Mouse (Mus musculus) gastrocnemius, adult 2 months (tissue): ENCODE measurements around the gene Smpd1. TPM values are rescaled to one million over a fixed set of nuclear protein-coding genes. Genes with fewer than 3 reads are reported as not detected.
A peak's percentile ranks its signal among the peaks of the same experiment; 100 is the strongest.

Source experiments
- DNase-seq: peaks from one replicate; pipeline ENCODE4 v3.0.0; 2022
- H3K27ac ChIP-seq: fragments of 200-600 bp; 2 replicates; pipeline ENCODE4 v1.8.1; 2022; ENCODE audit warnings: mild to moderate bottlenecking
- H3K4me3 ChIP-seq: fragments of 200-600 bp; 2 replicates; pipeline ENCODE4 v1.8.1; 2022; ENCODE audit warnings: mild to moderate bottlenecking, moderate library complexity
- CTCF ChIP-seq: fragments of 200-600 bp; IDR thresholded peaks from 2 replicates; pipeline ENCODE4 v1.8.1; 2022; ENCODE audit warnings: antibody characterized with exemption, mild to moderate bottlenecking, moderate library complexity
- intact Hi-C: fragments of 180-260 bp; cut with DNase I; formaldehyde crosslinking; loops from one replicate; pipeline ENCODE4 v1.15.1; 2025
- total RNA-seq, 2 experiments: library from RNA; stranded (reverse); gene quantifications; 2 replicates each; pipeline ENCODE4 v1.2.3; 2021

Smpd1 gene
- total RNA-seq, 2 experiments from 2014 or later = 53.4 to 56.8 TPM

DNA sequence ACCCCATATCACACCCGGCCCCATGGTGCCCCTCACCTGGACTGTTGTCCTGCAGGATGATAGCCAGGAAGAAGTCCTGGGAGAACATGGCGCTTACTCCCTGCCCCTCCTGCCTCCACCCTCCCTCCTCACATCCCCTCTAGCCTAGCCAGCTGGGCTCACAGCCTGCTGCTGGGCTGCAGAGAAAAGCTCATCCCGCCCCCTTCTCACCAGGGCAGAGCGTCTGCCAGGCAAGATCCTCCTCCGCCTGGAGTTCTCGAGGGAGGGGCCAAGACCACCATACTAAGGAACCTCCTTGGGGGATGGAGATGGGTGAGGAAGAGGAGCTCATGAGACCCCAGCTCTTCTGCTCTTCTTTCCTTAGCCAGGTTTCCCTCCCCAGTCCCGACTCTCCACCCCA lies 14.4 kb downstream of the Smpd1 start:
- TF ChIP-seq CTCF = no peak
- intact Hi-C loops = no loop called here
- DNase-seq = no peak
- H3K4me3 ChIP-seq = no peak overlapping the region
- H3K27ac ChIP-seq = no peak overlapping the region

GRCm38 (mm10) chr7:105568988-105569471 lies 14.9 kb downstream of the Smpd1 start:
- DNase-seq = no peak
- intact Hi-C loops = no loop called here
- H3K4me3 ChIP-seq = no peak overlapping the region

GRCm38 (mm10) chr7:105569512-105570496 lies 15.6 kb downstream of the Smpd1 start:
- no peak for TF ChIP-seq CTCF
- no peak overlapping the region for H3K27ac ChIP-seq
- intact Hi-C loops = no loop called here
- H3K4me3 ChIP-seq = no peak overlapping the region
- DNase-seq = no peak

More at GRCm38 (mm10) chr7:105568988-105569471, 14.9 kb downstream of the Smpd1 start:
- H3K27ac ChIP-seq = no peak overlapping the region
- TF ChIP-seq CTCF = no peak

DNA sequence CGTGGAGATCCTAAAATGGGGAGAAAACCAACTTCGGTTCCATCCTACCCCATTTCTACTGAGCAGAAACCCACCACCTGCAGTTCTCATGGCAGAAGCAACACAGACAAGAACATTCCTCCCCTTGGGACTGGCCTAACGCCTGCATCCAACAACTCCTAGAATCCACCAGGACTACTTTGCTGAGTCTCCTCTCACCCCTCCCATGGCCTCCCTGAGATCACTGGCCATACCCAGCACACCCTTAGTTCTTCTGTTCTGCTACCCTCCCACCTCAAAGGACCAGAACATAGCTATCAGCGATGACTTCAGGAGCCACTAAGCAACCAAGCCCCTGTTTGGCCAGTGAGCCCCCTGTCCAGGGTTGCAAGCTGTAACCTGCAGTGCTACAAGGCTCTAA lies 16.6 kb downstream of the Smpd1 start:
- H3K27ac ChIP-seq = no peak overlapping the region
- intact Hi-C loops = no loop called here
- no peak overlapping the region for H3K4me3 ChIP-seq
- no peak for DNase-seq
- no peak for TF ChIP-seq CTCF

- no peak for TF ChIP-seq CTCF
- DNase-seq = no peak
- intact Hi-C loops = no loop called here
- H3K4me3 ChIP-seq = no peak overlapping the region
- no peak overlapping the region for H3K27ac ChIP-seq
These were observed 18.8 kb downstream of the Smpd1 start for GRCm38 (mm10) chr7:105572949-105573348.

DNA sequence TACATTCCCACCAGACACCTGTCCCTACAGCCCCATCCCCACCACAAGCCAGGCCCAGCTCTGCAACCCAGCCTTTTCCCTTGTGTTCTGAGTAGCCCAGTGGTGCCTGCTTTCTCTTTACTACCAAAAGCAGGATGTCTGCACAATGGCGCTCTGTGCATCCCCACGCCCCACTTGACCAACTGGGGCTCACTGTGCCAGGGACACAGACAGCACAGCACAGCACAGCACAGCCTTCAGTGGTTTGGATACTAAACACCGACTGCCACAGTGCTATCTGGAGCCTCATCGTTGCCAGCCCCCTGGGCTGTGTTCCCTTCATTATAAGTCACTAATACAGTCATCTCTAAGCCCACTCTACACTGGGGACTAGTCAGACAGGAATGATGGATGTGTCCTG lies 20.4 kb downstream of the Smpd1 start:
- no peak for TF ChIP-seq CTCF
- no peak overlapping the region for H3K4me3 ChIP-seq
- intact Hi-C loops = no loop called here
- H3K27ac ChIP-seq = no peak overlapping the region
- DNase-seq = no peak

DNA sequence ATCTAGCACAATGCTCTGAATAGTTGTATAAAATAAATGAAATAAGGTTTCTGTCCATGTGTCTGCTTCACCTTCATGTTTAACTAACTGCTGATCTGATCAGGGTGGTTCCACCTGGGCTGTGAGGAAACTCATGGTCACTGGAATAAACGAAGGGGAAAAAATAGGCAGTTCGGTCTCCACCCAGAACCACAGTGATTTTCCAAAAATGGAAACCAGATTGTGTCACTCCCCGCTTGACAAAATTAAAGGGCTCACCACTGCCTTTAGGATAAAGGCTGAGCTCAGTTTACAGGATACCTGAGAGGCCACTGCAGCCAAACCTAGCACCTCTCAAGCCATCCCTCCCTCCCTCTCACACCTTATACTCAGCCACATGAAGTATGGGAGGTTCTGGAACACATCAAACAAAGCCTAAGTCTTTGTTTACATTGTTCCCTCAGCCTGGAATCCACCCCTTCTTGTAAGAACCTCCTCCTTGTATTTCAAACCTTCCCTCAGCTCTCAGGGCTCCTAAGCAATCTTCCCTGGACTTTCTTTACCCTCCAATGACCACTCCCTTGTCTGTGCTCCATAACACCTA lies 22.1 kb downstream of the Smpd1 start:
- TF ChIP-seq CTCF = no peak
- no peak overlapping the region for H3K4me3 ChIP-seq
- H3K27ac ChIP-seq = no peak overlapping the region
- intact Hi-C loops = no loop called here
- DNase-seq = no peak

- intact Hi-C loops = no loop called here
- no peak for TF ChIP-seq CTCF
- Histone ChIP-seq H3K4me3 (no peak overlapping the region), H3K27ac (no peak overlapping the region)
- no peak for DNase-seq
These were observed 23.3 kb downstream of the Smpd1 start for GRCm38 (mm10) chr7:105577377-105577871.

DNA sequence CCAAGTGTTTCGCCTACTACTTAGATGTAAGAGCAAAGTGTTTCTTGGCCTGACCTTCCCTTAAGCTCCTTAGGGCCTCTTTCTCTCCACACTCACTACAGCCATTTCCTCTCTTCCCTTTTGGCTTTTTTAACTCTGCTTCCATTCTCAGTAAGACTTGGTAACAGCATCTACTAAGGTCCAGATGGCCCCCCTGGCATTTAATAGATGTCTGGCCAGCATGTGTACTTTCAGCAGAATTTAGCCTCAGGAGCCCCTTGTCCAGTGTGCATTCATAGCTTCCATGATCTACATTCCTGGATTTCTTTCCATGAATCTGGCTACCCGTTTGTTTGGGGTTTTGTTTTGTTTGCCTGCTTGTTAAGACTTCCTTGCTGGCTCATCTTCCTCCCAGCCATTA lies 24.3 kb downstream of the Smpd1 start:
- no peak overlapping the region for H3K27ac ChIP-seq
- intact Hi-C loops = no loop called here
- TF ChIP-seq CTCF = no peak
- no peak for DNase-seq
- no peak overlapping the region for H3K4me3 ChIP-seq

- intact Hi-C loops = loop anchor here (2.0 to 5.0 kb wide), 2 partner anchors 26 to 57 kb away; partner anchors contain the start of gene Smpd1
- DNase-seq = peak; percentile 41
- TF ChIP-seq CTCF = no peak
- Histone ChIP-seq H3K4me3 (peak overlapping the region; percentile 96), H3K27ac (peak overlapping the region; percentile 92)
These were observed 26.5 kb downstream of the Smpd1 start for GRCm38 (mm10) chr7:105580627-105581089.

DNA sequence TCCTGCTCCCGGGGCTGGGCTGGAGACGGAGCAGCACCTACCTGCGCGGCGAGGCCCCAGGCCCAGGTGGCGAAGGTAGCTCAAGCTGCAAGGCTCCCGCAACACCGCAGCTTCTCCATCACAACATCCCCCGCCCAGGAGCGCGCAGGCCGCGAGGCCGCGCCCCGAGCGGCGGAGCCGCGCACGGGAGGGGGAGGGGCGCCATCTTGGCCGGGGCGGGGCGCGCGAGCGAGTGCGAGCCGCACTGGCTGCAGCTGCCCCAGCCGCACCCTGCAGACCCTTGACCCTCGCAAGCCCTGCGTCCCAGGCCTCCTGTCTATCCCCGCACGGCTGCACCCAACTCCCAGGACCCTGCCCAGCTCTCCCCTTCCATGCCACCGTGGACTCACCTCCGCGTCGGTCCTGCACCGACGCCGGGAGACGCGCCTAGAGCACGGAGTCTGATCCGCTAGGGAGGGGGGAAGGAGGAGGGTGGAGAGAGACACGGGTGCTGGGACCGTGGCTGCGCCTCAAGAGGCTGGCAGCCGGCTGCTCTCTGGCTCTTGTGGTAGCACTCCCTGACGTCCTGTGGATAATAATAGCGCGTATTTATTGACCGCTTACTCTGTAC lies 27.0 kb downstream of the Smpd1 start, which contains the start of gene Apbb1:
Gene Apbb1, minus strand, starts transcription at position 560 of the 610 bp plus-strand sequence.
- intact Hi-C loops = loop anchor here (2.0 to 5.0 kb wide), 2 partner anchors 26 to 56 kb away; partner anchors contain the start of gene Smpd1
- peak; percentile 85 for DNase-seq
- Histone ChIP-seq H3K4me3 (peak within 1 kb of the TSS; percentile 96), H3K27ac (peak within 1 kb of the TSS; percentile 92)
- TF ChIP-seq CTCF = peak; percentile 4; the same call in 1 of the 2 replicates

DNA sequence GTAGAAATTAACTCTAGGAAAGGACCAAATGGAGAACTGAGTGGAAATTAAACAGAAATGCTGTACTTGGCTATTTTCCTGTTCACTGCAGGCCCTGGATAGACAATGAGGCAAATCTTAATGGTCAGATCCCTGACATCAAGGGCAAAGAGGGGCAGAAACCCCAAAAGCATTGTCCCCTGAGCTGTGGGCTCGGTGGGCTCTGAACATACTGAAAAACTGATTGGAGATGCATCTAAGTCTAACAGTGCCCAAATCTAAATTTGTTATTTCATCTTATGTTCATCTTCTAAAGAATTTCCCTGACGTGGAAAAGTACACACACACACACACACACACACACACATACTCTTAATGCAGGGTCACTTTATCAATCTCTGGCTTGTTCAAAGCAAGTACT lies 27.8 kb downstream of the Smpd1 start:
- DNase-seq = no peak
- Histone ChIP-seq H3K27ac (peak overlapping the region; percentile 92; the same call in 1 of the 2 replicates), H3K4me3 (peak overlapping the region; percentile 96)
- no peak for TF ChIP-seq CTCF
- intact Hi-C loops = loop anchor here (2.0 to 5.0 kb wide), 2 partner anchors 27 to 55 kb away; partner anchors contain the start of gene Smpd1
